Mouse (Mus musculus) kidney, adult 2 months (tissue): ENCODE results near the gene Aimp1. TPM values are rescaled to one million over a fixed set of nuclear protein-coding genes. Genes with fewer than 3 reads are reported as not detected.

Experiments
- DNase-seq: peaks from one replicate; pipeline ENCODE4 v3.0.0; 2021
- H3K27ac ChIP-seq: fragments of 200-500 bp; 2 replicates; pipeline ENCODE4 v1.5.1; 2012; ENCODE audit warnings: low read depth, low read length, control low read depth, inconsistent platforms; ENCODE audit not compliant: insufficient read depth
- H3K27me3 ChIP-seq: fragments of 200-500 bp; replicated peaks from 2 replicates; pipeline ENCODE4 v1.6.1; 2012; ENCODE audit warnings: mild to moderate bottlenecking, moderate library complexity, low read length, inconsistent platforms; ENCODE audit not compliant: control insufficient read depth, insufficient read depth
- H3K36me3 ChIP-seq: fragments of 200-500 bp; 2 replicates; pipeline ENCODE4 v1.6.1; 2012; ENCODE audit warnings: mild to moderate bottlenecking, moderate library complexity, low read length, inconsistent platforms; ENCODE audit not compliant: control insufficient read depth, insufficient read depth
- H3K4me1 ChIP-seq: fragments of 200-500 bp; 2 replicates; pipeline ENCODE4 v1.6.1; 2011; ENCODE audit warnings: low read length; ENCODE audit not compliant: control insufficient read depth, insufficient read depth
- H3K4me3 ChIP-seq: fragments of 200-500 bp; 2 replicates; pipeline ENCODE4 v1.5.1; 2011; ENCODE audit warnings: mild to moderate bottlenecking, low read depth, low read length, control low read depth; ENCODE audit not compliant: insufficient read depth
- CTCF ChIP-seq: fragments of 200-500 bp; conservative IDR thresholded peaks from 2 replicates; pipeline ENCODE4 v1.5.1; 2011; ENCODE audit warnings: low read depth, mild to moderate bottlenecking, control low read depth, low read length, moderate library complexity, mixed read lengths; ENCODE audit not compliant: insufficient read depth, insufficient read length
- POLR2A ChIP-seq: fragments of 200-500 bp; IDR thresholded peaks from one replicate; pipeline ENCODE4 v1.6.1; 2011; ENCODE audit warnings: low read depth, low read length, control low read depth
- WGBS: fragments of 180-500 bp; shearing (Covaris S2); methylation state at CpG from one replicate; pipeline ENCODE4 v1.1.7; 2018; 5-methylcytosine and 5-hydroxymethylcytosine counted together
- polyA plus RNA-seq: library from polyadenylated mRNA; depleted of rRNA; stranded (reverse); fragments of >200 nt; gene quantifications from 2 replicates; pipeline ENCODE4 v1.2.3, GENCODE M21; 2012

Gene Aimp1
- polyA plus RNA-seq, 1 experiment: 18.0 TPM

GRCm38 (mm10) chr3:132683447-132684230 is 531 bp downstream of the Aimp1 start, which contains the start of gene Tbck:
Tbck (plus strand) TSS chr3:132684144.
- peak; percentile 96 for DNase-seq
- Histone ChIP-seq H3K27me3 (no peaks in the 10 kb centered on the region), H3K36me3 (no peaks in the 10 kb centered on the region; the same call in 1 of the 2 replicates), H3K4me1 (peaks cover 6% of the 10 kb centered on the region; the same call in 1 of the 2 replicates), H3K4me3 (peak within 1 kb of the TSS; percentile 77), H3K27ac (peak within 1 kb of the TSS; percentile 96)
- TF ChIP-seq CTCF: no peak
- peak; percentile 13 for TF ChIP-seq POLR2A
- under 1% methylated on average over 42 of the region's 42 CpGs for WGBS

- TF ChIP-seq CTCF (no peak), POLR2A (no peak)
- WGBS: 80% methylated on average over 2 of the region's 2 CpGs
- Histone ChIP-seq H3K4me3 (no peak overlapping the region), H3K27me3 (no peaks in the 10 kb centered on the region), H3K4me1 (no peaks in the 10 kb centered on the region), H3K36me3 (peaks cover 4% of the 10 kb centered on the region; the same call in 1 of the 2 replicates), H3K27ac (no peak overlapping the region)
- no peak for DNase-seq
These were observed 6.7 kb downstream of the Aimp1 start for GRCm38 (mm10) chr3:132677494-132677893.

- Histone ChIP-seq H3K4me3 (no peak overlapping the region), H3K27ac (no peak overlapping the region), H3K27me3 (no peaks in the 10 kb centered on the region), H3K4me1 (no peaks in the 10 kb centered on the region), H3K36me3 (peaks cover 7% of the 10 kb centered on the region)
- WGBS: 38% methylated on average over 2 of the region's 2 CpGs
- TF ChIP-seq CTCF (no peak), POLR2A (no peak)
- peak; percentile 6 for DNase-seq
These were observed 28.2 kb downstream of the Aimp1 start for GRCm38 (mm10) chr3:132655955-132656354.

DNA sequence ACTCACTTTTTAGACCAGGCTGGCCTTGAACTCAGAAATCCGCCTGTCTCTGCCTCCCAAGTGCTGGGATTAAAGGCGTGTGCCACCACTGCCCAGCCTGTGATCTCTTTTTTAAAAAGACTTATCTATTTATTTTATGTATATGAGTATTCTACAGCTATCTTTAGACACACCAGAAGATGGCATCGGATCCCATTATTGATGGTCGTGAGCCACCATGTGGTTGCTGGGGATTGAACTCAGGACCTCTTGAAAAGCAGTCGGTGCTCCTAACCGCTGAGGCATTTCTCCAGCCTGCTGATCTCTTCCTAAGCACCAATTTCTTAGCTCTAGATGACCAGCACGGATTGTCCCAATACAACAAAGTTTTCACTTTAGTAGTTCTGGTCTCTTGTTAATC is 30.2 kb downstream of the Aimp1 start:
- Histone ChIP-seq H3K4me3 (no peak overlapping the region), H3K27ac (no peak overlapping the region), H3K36me3 (peaks cover 1% of the 10 kb centered on the region; the same call in 1 of the 2 replicates), H3K27me3 (no peaks in the 10 kb centered on the region), H3K4me1 (no peaks in the 10 kb centered on the region)
- no peak for TF ChIP-seq CTCF
- TF ChIP-seq POLR2A: no peak
- DNase-seq: no peak
- WGBS: 91% methylated on average over 7 of the region's 7 CpGs

DNA sequence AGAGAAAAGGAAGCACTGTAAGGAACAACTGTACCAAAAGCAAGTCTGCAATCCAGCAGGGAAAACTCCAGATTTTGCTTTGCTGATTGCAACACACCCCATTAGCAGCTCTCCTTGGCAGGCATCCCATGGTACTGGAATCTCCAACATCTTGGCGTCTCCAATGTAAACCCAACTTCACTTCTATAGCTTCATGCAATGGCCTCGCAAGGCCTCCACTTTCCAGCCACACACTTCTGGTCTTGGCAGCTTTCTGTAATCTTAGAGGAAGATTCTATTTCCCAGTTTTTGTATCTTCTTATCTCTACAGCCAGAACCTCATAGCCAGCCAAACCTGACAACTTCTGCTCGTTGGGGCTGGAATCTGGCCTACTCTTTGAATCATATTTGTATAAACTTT is 32.4 kb downstream of the Aimp1 start:
- WGBS: 71% methylated on average over 3 of the region's 3 CpGs
- Histone ChIP-seq H3K4me1 (no peaks in the 10 kb centered on the region), H3K27me3 (no peaks in the 10 kb centered on the region), H3K36me3 (no peaks in the 10 kb centered on the region), H3K4me3 (no peak overlapping the region), H3K27ac (no peak overlapping the region)
- no peak for TF ChIP-seq POLR2A
- no peak for TF ChIP-seq CTCF
- peak; percentile 6 for DNase-seq

DNA sequence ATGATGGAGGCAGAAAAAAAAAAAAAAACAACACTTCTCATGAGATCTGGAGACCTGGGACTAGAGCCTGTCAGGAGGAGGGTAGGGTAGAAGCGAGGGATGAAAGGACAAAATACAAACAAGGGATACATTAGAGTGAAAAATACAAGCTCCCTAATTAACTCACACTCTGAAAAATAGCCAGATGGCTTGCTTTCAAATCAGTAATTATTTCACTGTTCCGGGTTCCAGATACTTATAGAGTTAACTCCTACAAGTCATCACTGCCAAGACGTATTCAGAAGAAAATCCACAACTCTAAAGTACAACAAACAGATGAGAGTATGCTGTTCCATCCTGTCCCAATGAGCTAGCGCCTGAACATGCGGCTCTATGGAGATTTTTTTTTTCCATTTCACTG is 34.0 kb downstream of the Aimp1 start:
- Histone ChIP-seq H3K36me3 (no peaks in the 10 kb centered on the region), H3K27ac (no peak overlapping the region), H3K4me1 (no peaks in the 10 kb centered on the region), H3K4me3 (no peak overlapping the region), H3K27me3 (no peaks in the 10 kb centered on the region)
- 84% methylated on average over 5 of the region's 5 CpGs for WGBS
- DNase-seq: no peak
- no peak for TF ChIP-seq CTCF
- TF ChIP-seq POLR2A: no peak

- DNase-seq: no peak
- Histone ChIP-seq H3K27ac (no peak overlapping the region), H3K27me3 (no peaks in the 10 kb centered on the region), H3K36me3 (no peaks in the 10 kb centered on the region), H3K4me1 (no peaks in the 10 kb centered on the region), H3K4me3 (no peak overlapping the region)
- TF ChIP-seq CTCF (no peak), POLR2A (no peak)
- WGBS: 84% methylated on average over 7 of the region's 7 CpGs
These were observed 34.8 kb downstream of the Aimp1 start for GRCm38 (mm10) chr3:132649368-132649767.
